In genomic region chr8:74899796-74900195, GRCm38 (mm10) we compare ENCODE assay signal across 24 mouse cellular contexts. TPM values are rescaled to one million over a fixed set of nuclear protein-coding genes. Genes with fewer than 3 reads are reported as not detected.
DNase-seq lines count a peak whose midpoint lies in the region; TF ChIP-seq lines count a peak whose summit lies in the region.
"Had no signal": no experiment of that assay in that cellular context is flagged by ENCODE, and none has a peak within 500 bp of the region (broad histone marks: within the 10 kb centered on the region; RNA-seq: fewer than 3 reads in every experiment).

No protein-coding gene starts in this region.

- peak overlapping the region; percentile 39 for H3K27ac ChIP-seq in small intestine, adult 2 months (ENCODE audit: insufficient read depth, low read depth, low read length)
- H3K27ac ChIP-seq: embryonic facial prominence, embryonic 13.5 days; gastrocnemius, adult 2 months; liver, embryonic 13.5 days; lung, embryonic 15.5 days; macrophage; midbrain, embryonic 12.5 days had no signal

- H3K4me3 ChIP-seq in small intestine, adult 2 months (ENCODE audit: low read depth, low read length) = no peak overlapping the region
- H3K4me3 ChIP-seq: embryonic facial prominence, embryonic 13.5 days; gastrocnemius, adult 2 months; liver, embryonic 13.5 days; lung, embryonic 15.5 days; midbrain, embryonic 12.5 days; myocyte had no signal

- no peak for TF ChIP-seq POLR2A in small intestine, adult 2 months (IDR thresholded peaks at IDR 0.05; ENCODE audit: low read depth, low read length)

- peaks cover 55% of the 10 kb centered on the region for H3K4me1 ChIP-seq in small intestine, adult 2 months (ENCODE audit: control insufficient read depth, insufficient read depth, insufficient read length, low read length)
- H3K4me1 ChIP-seq: embryonic facial prominence, embryonic 13.5 days; liver, embryonic 13.5 days; lung, embryonic 15.5 days; midbrain, embryonic 12.5 days had no signal

- H3K36me3 ChIP-seq in small intestine, adult 2 months (ENCODE audit: control insufficient read depth, insufficient read depth, low read length) = peaks cover 4% of the 10 kb centered on the region; the same call in 1 of the 2 replicates
- H3K36me3 ChIP-seq: embryonic facial prominence, embryonic 13.5 days; liver, embryonic 13.5 days; lung, embryonic 15.5 days; midbrain, embryonic 12.5 days had no signal

- H3K27me3 ChIP-seq in small intestine, adult 2 months (ENCODE audit: control insufficient read depth, insufficient read depth, low read length) = no peaks in the 10 kb centered on the region
- H3K27me3 ChIP-seq: embryonic facial prominence, embryonic 13.5 days; liver, embryonic 13.5 days; lung, embryonic 15.5 days; midbrain, embryonic 12.5 days had no signal

- 38% methylated on average over 3 of the region's 3 CpGs for WGBS in small intestine, adult 2 months

- DNase-seq in layer of hippocampus, adult 11-12 months (ENCODE audit: low spot score) = peak; percentile 72
- DNase-seq in layer of hippocampus, postnatal 25 days (ENCODE audit: extremely low spot score in 1 of 2, low spot score in 1 of 2) = no peak
- DNase-seq in frontal cortex, postnatal 36 days (ENCODE audit: low spot score in 2 of 2) = peak; percentile 58 to 69
- DNase-seq in left cerebral cortex, adult 18-20 months (ENCODE audit: low spot score in 2 of 2) = peak; percentile 50 to 65
- no peak for DNase-seq in urinary bladder, postnatal 36 days (ENCODE audit: low spot score in 2 of 2)
- no peak for DNase-seq in kidney, postnatal 25 days
- DNase-seq: adrenal gland, postnatal 10 days; cerebellum, adult 18-20 months; gastrocnemius, adult 2 months; heart, adult 11 months; heart, postnatal 4 days; kidney, postnatal 36 days; liver, embryonic 13.5 days; thymus, postnatal 36 days had no signal

- no peak for TF ChIP-seq CTCF in small intestine, adult 2 months (IDR thresholded peaks at IDR 0.05; ENCODE audit: extremely low read depth, insufficient read length, insufficient replicate concordance, low read depth, low read length)

RNA-seq across cellular contexts. Expression of gene Isx, which starts 26.8 kb away (rescaled TPM):
- total RNA-seq in layer of hippocampus, postnatal 25 days (2021) = not detected
- under 1 TPM in 1 of 2 experiments, not detected in 1; 0.37 TPM for total RNA-seq in left cerebral cortex, adult 18-20 months (2021)
- polyA plus RNA-seq in small intestine, adult 2 months (2012; rRNA removed) = 59.6 and 144 TPM in 2 replicates
- total RNA-seq: gastrocnemius, adult 2 months; neutrophil, adult 5-6 weeks had no signal
- polyA plus RNA-seq: cortical plate, adult 2 months; embryonic facial prominence, embryonic 13.5 days; hindbrain, embryonic 16.5 days; limb, embryonic 11.5 days; liver, embryonic 13.5 days; lung, embryonic 15.5 days; macrophage; midbrain, embryonic 12.5 days had no signal

Comparison
In these comparisons a context has a peak if more than half of its experiments do, and no peak if none do; other contexts are left out.
1. DNase-seq: peak in layer of hippocampus, adult 11-12 months (single experiment), frontal cortex, postnatal 36 days (2 of 2) and left cerebral cortex, adult 18-20 months (2 of 2); none in layer of hippocampus, postnatal 25 days (0 of 2), urinary bladder, postnatal 36 days (0 of 2) and kidney, postnatal 25 days (0 of 2).